Mouse (Mus musculus): ENCODE data around the gene Fchsd2.

DNA sequence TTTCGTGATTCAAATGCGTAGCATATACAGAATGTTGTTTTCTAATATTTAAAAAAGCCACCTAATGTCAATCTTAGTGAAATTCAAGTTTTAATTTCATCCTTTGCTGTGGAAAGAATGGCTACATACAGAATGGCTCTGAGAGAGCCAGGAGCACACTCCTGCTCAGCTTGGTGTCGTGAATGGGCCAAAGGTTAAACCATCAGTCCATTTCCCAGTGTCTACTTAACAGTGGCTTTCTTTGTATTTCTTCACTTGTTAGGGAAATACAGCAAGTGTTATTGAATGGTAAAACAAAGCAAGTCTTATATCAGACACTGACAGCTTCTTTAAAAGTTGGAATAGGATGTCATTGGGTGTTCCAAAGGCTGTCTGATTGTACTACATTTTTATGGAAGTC lies 80.7 kb downstream of the Fchsd2 start:
- TF ChIP-seq CTCF (IDR thresholded peaks at IDR 0.05; ENCODE audit: low read depth, low read length) (no peak), POLR2A (IDR thresholded peaks at IDR 0.05; ENCODE audit: borderline replicate concordance, low read depth, low read length) (no peak)

Data from bone marrow macrophage, adult 2 months (primary cell).